Mouse (Mus musculus): ENCODE measurements at regions not wholly inside any gene's neighbourhood (a gene's known extent, or its start where the extent isn't known, plus 50 kb on each side); places are given as distances from the start of the nearest gene placed in this dataset.
A peak's percentile ranks its signal among the peaks of the same experiment; 100 is the strongest.

DNA sequence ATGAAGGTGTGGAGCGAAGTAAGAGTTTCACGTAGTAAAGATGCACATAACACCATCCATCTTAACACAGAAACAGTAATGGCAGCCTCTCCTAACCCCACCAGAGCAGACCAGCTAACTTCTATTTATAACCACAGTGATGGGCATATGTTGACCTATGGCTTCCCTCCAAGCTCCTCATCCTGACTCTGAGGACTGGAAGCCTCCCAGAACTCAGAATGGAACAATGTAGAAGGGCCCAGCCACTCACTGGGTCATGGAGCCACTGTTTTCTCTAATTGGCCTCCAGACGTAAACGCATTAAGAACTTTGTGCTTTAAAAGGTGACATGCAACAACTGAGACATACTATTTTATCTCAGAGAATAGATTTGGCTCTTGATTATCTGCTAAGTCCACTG is 77.0 kb downstream of the Irs2 start:
- intact Hi-C loops (cut with DNase I), result no loop called here
- no peak for DNase-seq (ENCODE audit: extremely low spot score in 1 of 2, low spot score in 2 of 2)

- intact Hi-C loops (cut with DNase I), result loop anchor here (2.0 kb wide), 1 partner anchor 74 kb away; no protein-coding TSS in a partner anchor
- DNase-seq (ENCODE audit: extremely low spot score in 1 of 2, low spot score in 2 of 2), result no peak
Measured at GRCm38 (mm10) chr8:10928836-10929235, 79.4 kb downstream of the Irs2 start.

- intact Hi-C loops (cut with DNase I), result loop anchor here (2.0 kb wide), 1 partner anchor 74 kb away; no protein-coding TSS in a partner anchor
- DNase-seq (ENCODE audit: extremely low spot score in 1 of 2, low spot score in 2 of 2), result peak; percentile 48 to 63
Measured at GRCm38 (mm10) chr8:10928342-10928794, 79.9 kb downstream of the Irs2 start.

- no peak for DNase-seq (ENCODE audit: extremely low spot score in 1 of 2, low spot score in 2 of 2)
- intact Hi-C loops (cut with DNase I), result no loop called here
Measured at GRCm38 (mm10) chr8:10927187-10927586, 81.1 kb downstream of the Irs2 start.

DNA sequence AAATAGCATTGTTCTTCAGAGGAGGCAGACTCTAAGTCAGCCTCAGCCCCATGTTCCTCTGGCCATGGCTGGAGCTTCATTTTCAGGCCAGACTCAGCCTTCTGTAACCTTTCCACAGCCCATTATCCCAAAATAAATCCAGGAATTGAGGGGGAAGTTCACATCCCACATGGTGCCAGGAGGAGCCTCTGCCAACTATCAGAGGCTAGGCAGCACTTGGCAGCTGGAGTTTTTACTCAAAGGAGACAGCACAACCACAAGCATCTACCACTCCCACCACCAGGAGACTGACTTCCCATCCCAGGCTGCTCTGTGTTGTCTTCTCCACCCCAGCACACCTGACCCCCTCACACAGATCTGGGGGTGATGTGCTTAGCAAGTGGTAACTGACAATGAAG is 81.7 kb downstream of the Irs2 start:
- DNase-seq (ENCODE audit: extremely low spot score in 1 of 2, low spot score in 2 of 2), result no peak
- intact Hi-C loops (cut with DNase I), result no loop called here

DNA sequence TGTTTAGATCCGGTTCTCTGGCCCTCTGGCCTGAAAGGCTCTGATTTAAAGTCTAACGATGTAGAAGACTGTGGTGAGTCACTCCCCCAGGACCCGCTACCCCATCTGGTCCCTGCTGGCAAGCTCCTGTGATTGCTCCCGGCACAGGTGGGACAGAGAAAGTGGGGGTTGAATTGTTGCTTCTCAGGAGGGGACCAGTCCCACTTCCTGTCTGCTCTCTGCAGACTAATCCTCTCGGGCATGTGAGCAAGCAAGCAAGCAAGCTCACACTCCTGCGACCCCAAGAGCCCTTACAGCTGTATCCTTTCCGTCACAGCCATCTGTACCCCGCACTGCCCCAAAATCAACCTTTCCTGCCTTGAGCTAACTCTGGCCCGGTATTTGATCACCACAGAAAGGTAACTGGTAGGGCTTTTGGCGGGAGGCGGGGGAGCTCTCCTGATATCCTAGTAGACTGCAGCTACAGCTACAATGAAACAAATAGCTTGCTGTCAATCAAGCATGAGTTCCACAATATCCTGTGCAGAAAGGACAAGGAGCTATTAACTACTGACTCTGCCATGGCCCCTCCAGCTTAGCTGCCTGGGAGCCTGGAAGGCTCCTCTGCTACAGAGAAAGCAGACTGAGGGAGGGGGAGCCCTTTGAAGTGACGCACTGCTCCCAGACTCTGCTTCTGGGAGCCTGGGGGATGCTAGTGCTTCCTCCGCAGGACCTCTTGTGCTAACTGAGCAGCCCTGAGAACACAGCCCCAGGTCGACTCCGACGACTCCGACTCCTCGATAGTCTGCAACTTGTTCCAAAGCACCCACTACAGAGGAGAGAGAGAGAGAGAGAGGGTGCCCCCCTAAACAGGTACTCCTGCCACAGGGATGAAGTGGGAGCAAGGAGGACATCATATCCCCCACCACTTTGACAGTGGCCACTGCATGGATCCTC is 82.4 kb downstream of the Irs2 start:
- DNase-seq (ENCODE audit: extremely low spot score in 1 of 2, low spot score in 2 of 2), result no peak
- intact Hi-C loops (cut with DNase I), result no loop called here

- DNase-seq (ENCODE audit: extremely low spot score in 1 of 2, low spot score in 2 of 2), result peak; percentile 34 to 60
Measured at GRCm38 (mm10) chr8:10924526-10925199, 83.6 kb downstream of the Irs2 start.

DNA sequence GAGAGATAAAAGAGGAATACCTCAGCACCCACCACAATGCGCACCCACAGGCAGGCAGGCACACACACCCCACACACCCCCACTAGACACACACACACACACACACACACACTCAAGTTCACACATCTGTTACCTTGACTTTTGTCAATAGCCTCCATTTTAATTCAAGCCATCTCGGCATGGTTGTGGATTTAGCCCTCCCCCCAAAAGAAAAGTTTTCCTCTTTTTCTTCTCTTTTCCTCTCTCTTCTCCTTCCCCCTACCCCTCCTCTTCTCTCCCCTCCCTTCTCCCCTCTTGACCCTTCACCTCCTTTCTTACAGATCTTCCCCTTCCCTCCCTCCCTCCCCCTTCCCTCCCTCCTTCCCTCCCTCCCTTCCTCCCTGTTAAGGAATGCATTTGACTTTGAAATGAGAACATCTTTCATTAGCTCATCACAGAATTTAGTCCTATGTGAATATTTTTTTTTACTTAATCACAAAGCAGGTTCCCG is 84.2 kb downstream of the Irs2 start:
- intact Hi-C loops (cut with DNase I), result no loop called here
- no peak for DNase-seq (ENCODE audit: extremely low spot score in 1 of 2, low spot score in 2 of 2)

More at GRCm38 (mm10) chr8:10924526-10925199, 83.6 kb downstream of the Irs2 start:
- intact Hi-C loops (cut with DNase I), result no loop called here

DNA sequence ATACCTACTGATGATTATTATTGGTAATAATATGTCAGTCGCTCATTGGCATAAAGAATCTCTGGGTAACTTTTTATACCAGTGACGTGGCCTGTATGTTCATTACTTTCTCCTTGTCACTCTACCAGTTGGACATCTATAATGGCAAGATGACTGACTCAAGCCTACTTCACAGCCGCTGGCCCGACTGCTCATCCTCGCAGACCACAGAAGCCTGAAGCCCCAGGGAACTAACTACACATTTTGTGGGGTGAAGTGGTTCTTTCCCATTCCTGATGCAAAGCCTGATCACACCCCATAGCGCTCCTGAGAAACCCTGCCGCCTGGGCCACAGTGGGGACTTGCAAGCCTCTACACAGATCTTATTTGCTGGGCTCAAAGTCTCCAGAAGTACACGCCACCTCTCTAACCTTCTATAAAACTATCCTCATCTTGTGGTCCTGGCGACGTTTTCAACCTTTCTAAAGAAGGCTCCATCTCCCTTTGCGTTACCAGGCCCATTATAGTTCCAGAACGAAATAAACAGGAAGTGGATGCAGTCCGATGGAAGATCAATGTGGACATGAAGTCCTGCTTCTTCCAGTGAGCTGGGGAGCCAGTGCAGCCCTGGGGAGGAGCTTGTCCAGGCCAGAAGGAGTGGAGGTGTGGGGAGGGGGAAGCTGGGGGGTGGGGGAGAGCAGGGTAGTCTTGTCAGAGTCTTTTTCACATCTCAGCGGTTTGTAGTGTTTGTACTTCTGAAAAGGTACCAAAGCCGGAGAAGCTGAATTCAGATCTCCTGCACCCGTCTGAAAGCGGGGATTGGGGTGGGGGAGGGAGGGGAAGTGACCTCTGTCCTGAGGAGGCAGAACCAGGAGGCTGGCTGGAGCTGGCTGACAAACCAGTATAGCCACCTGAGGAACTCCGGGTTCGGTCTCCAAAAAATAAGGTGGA is 84.9 kb downstream of the Irs2 start:
- intact Hi-C loops (cut with DNase I), result no loop called here
- DNase-seq (ENCODE audit: extremely low spot score in 1 of 2, low spot score in 2 of 2), result no peak

- DNase-seq (ENCODE audit: extremely low spot score in 1 of 2, low spot score in 2 of 2), result no peak
- intact Hi-C loops (cut with DNase I), result no loop called here
Measured at GRCm38 (mm10) chr8:10922209-10923030, 85.8 kb downstream of the Irs2 start.

DNA sequence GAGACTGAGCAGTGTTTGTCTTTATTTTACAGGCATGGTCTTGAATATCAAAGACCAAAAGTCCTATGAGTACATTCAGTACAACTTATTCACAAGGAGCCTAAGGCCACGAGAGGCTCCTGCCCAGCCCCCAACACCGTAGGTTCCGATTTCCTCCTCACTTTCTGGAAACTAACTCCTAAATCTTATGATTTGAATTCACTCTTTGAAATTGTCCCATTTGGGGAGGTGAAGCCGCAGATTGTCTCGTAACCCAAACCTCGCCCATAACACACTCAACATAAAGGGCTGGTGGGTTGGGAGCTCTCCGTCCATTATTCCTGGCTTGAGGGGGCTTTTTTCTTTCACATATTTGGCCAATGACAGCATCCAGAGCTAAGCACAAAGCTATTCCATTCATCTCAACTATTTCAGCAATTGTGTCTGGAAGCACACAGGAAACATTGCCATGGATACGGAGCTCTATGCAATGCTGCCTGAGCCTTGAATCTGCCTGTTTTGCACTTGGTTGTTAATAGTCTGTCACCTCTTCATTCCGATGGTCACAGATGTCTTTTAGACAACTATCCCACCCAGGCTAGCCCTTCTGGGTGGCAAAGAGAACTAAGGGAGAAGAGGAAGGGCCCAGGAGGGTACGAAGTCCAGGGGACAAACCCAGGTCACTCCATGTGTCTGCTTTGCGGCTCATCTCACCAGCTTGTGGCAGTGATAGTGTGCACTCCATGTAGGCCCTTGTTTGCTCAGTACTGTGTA is 86.6 kb downstream of the Irs2 start:
- no peak for DNase-seq (ENCODE audit: extremely low spot score in 1 of 2, low spot score in 2 of 2)
- intact Hi-C loops (cut with DNase I), result no loop called here

- intact Hi-C loops (cut with DNase I), result no loop called here
- no peak for DNase-seq (ENCODE audit: extremely low spot score in 1 of 2, low spot score in 2 of 2)
Measured at GRCm38 (mm10) chr8:10919620-10920019, 88.6 kb downstream of the Irs2 start.

GRCm38 (mm10) chr8:10918403-10919035 is 89.7 kb downstream of the Irs2 start:
- intact Hi-C loops (cut with DNase I), result no loop called here
- no peak for DNase-seq (ENCODE audit: extremely low spot score in 1 of 2, low spot score in 2 of 2)

DNA sequence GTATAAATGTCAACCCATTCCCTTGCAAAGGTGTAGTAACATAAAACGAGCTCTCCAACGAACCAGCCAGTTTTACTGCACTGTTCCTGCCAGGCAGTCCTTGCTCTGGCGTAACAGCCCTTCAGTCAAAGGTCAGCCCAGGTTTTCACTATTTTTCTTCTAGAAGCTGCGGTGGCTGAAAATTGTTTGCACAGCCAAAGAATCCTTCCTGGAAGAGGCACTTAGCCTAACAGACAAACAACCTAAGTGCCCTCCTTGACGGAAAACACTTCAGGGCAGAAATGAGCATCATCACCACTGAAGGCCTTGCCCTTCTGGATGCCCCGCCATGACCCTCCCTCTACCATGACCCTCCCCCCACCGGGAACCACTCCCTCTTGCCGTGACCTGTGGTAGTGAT is 93.6 kb downstream of the Irs2 start:
- intact Hi-C loops (cut with DNase I), result no loop called here
- no peak for DNase-seq (ENCODE audit: extremely low spot score in 1 of 2, low spot score in 2 of 2)

GRCm38 (mm10) chr8:10912436-10912835 is 95.8 kb downstream of the Irs2 start:
- intact Hi-C loops (cut with DNase I), result no loop called here
- DNase-seq (ENCODE audit: extremely low spot score in 1 of 2, low spot score in 2 of 2), result no peak

- intact Hi-C loops (cut with DNase I), result no loop called here
- DNase-seq (ENCODE audit: extremely low spot score in 1 of 2, low spot score in 2 of 2), result no peak
Measured at GRCm38 (mm10) chr8:10911371-10911770, 96.9 kb downstream of the Irs2 start.

- intact Hi-C loops (cut with DNase I), result no loop called here
- DNase-seq (ENCODE audit: extremely low spot score in 1 of 2, low spot score in 2 of 2), result no peak
Measured at GRCm38 (mm10) chr8:10910954-10911353, 97.3 kb downstream of the Irs2 start.

Measured in left cerebral cortex, postnatal 10 days (tissue).